Mouse (Mus musculus) brain, embryonic 14.5 days (tissue): ENCODE measurements around the gene Sorbs1. TPM values are rescaled to one million over a fixed set of nuclear protein-coding genes. Genes with fewer than 3 reads are reported as not detected.
A peak's percentile ranks its signal among the peaks of the same experiment; 100 is the strongest.

Experiments used
- DNase-seq: peaks from one replicate; pipeline ENCODE4 v3.0.0-alpha.2; 2011; ENCODE audit warnings: low read depth
- CTCF ChIP-seq: fragments of 200-500 bp; IDR thresholded peaks from 2 replicates; pipeline ENCODE4 v1.5.1; 2012; ENCODE audit warnings: inconsistent platforms, mild to moderate bottlenecking, moderate library complexity, borderline replicate concordance; ENCODE audit not compliant: insufficient read depth, insufficient read length; ENCODE audit errors: extremely low read depth
- POLR2A ChIP-seq: fragments of 200-500 bp; IDR thresholded peaks from 2 replicates; pipeline ENCODE4 v1.6.1; 2012; ENCODE audit warnings: mild to moderate bottlenecking, inconsistent platforms, borderline replicate concordance; ENCODE audit not compliant: poor library complexity, insufficient read depth, insufficient read length, severe bottlenecking; ENCODE audit errors: extremely low read depth
- polyA plus RNA-seq: library from polyadenylated mRNA; depleted of rRNA; stranded (reverse); fragments of >200 nt; gene quantifications from 2 replicates; pipeline ENCODE4 v1.2.3, GENCODE M21; 2012

Sorbs1 gene
- polyA plus RNA-seq, 1 experiment = 66.4 TPM

- no peak for DNase-seq
- TF ChIP-seq CTCF = no peak
- TF ChIP-seq POLR2A = no peak
These were observed 37.1 kb downstream of the Sorbs1 start for GRCm38 (mm10) chr19:40476491-40476890.

DNA sequence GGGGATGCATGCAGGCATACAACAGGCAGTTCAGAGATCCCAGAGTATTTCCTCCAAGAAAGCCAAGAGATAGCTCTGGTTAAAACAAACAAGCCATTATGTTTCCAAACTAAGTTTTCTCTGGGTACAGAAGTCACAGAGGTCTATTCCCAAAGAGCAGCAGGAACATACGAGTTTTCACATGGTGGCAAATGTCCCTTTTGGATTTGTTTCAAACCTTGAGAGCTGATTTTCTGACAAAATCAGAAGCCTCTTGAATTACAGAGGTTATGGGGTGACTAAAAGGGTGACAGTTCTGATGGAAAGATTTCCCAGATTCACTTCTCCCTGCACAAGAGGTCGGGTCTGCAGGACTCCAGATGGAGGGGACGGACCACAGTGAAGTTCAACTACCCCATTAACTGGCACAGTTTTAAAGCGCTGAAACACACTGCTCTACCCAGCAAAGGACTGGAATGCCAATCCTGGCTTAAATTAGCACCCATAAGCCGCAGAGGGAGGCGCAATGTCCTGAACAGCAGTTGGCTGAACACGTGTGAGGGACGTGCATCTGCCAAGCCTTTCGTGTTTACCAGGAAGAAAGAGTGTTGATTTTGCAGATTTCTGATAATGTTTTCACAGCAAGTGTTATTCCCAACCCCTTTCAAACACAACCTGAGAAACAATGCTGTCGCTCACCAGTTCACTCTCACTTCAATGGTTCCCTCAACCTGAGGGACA is 41.9 kb downstream of the Sorbs1 start:
- TF ChIP-seq CTCF (no peak), POLR2A (no peak)
- peak; percentile 86 for DNase-seq

GRCm38 (mm10) chr19:40469792-40470191 is 43.8 kb downstream of the Sorbs1 start:
- TF ChIP-seq CTCF (no peak), POLR2A (no peak)
- no peak for DNase-seq

- no peak for DNase-seq
- TF ChIP-seq CTCF (no peak), POLR2A (no peak)
These were observed 45.3 kb downstream of the Sorbs1 start for GRCm38 (mm10) chr19:40468308-40468707.

DNA sequence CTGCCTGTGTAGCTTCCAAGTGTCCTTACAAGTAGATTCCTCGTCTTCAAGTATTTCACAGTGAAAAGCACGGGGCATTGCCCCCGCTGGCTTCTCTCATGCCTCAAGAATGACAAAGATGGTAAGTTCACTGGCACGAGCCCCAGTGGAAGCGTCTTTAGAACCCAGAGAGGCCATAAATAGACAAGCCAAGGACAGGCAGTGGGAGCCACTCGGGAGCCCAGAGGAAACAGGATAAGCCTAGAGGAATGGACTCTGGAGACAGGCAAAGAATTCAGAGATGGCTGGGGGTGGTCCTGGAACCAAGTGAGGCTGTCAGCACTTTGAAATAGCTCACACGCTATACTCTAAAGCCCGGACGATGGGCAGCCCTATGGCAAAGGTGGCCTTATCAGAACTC is 45.8 kb downstream of the Sorbs1 start:
- DNase-seq = no peak
- TF ChIP-seq POLR2A (no peak), CTCF (no peak)

DNA sequence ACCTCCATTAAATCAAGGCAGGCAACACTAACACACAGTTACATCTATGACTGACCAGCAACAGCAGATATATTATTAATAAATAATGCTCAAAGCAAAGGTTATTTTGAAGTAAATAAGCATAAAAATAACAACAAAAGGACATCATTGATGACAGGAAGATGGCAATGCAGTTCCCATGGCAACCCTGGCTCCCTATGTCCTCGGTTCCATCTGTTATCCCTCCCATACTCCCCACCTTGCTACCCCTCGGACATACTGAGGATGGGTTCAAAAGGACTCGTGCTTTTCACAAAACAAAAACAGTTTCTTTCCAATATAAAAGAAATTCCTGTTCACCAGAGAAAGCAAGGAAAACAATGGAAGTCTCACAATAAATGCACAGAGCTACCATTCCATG is 48.2 kb downstream of the Sorbs1 start:
- no peak for TF ChIP-seq POLR2A
- TF ChIP-seq CTCF = no peak
- peak; percentile 47 for DNase-seq

DNA sequence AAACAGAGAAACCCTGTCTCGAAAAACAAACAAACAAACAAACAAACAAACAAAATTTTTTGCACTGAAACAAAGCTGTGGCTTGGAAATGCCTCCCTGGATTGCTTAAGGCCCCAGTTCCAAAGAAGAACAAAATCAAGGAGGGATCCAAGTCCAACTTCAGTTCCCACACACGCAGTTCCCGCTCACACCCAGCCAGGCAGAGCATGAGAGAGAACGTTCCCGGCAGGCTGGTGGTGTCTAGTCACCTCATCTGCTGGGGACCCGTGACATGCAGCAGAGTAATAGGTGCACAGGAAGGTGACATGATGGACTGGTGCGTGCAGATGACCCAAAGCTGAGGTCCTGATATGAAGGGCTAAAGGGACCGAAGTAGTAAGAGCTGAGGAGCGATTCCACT is 49.2 kb downstream of the Sorbs1 start:
- TF ChIP-seq CTCF (no peak), POLR2A (no peak)
- no peak for DNase-seq

- TF ChIP-seq CTCF (no peak), POLR2A (no peak)
- DNase-seq = no peak
These were observed 50.7 kb downstream of the Sorbs1 start for GRCm38 (mm10) chr19:40462892-40463291.

- no peak for TF ChIP-seq POLR2A
- TF ChIP-seq CTCF = no peak
- no peak for DNase-seq
These were observed 51.1 kb downstream of the Sorbs1 start for GRCm38 (mm10) chr19:40462481-40462880.

DNA sequence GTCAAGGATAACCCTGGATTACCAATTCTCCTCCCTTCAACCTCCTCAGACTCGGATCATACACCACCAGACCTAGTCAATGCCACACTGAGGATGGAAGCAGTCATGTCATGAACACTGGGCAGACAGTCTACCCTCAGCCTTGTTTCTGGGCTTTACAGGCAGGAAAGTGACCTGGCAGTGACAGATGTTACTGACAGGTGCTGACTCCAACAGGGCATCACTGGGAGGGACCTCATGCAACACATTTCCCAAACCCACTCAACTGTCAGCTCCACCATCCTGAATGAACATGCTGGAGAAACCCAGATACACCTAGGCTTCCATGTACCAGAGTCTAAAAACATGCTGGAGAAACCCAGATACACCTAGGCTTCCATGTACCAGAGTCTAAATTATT is 51.9 kb downstream of the Sorbs1 start:
- DNase-seq = no peak
- TF ChIP-seq CTCF = no peak

DNA sequence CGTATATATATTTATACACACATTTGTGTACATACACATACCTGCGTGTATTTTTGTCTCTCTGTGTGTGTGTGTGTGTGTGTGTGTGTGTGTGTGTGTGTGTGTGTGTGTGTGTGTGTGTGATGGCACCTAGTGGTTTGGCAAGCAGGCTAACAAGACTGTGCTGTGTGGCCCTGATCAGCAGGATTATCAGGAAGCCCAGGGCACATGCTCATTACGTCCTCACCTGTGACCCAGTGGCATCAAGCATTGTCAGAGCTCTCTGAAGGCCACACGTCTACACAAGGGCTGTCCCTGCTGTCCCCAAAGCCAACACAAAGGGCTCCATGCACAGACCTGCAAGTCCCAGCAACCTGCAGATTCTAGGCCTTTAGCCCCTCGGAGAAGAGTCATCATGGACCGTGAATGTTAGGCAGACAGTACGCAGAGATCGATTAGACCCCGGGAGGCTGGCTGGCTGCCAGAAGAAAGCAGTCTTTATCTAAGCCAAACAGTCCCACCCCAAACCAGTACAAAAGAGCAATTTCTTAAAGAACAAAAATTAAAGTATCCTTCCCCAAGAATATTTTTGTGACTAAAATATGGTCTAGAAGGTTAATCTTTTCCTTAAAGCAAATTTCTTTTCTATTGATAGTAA is 52.6 kb downstream of the Sorbs1 start:
- no peak for TF ChIP-seq CTCF
- no peak for TF ChIP-seq POLR2A
- peak; percentile 28 for DNase-seq

GRCm38 (mm10) chr19:40459338-40459737 is 54.2 kb downstream of the Sorbs1 start:
- TF ChIP-seq CTCF (no peak), POLR2A (no peak)
- no peak for DNase-seq
